Mouse (Mus musculus) testis, adult 2 months (tissue): ENCODE data around the gene Tmem186. TPM values are rescaled to one million over a fixed set of nuclear protein-coding genes. Genes with fewer than 3 reads are reported as not detected.
A peak's percentile ranks its signal among the peaks of the same experiment; 100 is the strongest.

Experiments
- H3K27ac ChIP-seq: fragments of 200-500 bp; 2 replicates; pipeline ENCODE4 v1.5.1; 2012; ENCODE audit warnings: low read depth, low read length; ENCODE audit not compliant: control insufficient read depth, insufficient read depth
- H3K27me3 ChIP-seq: fragments of 200-500 bp; 2 replicates; pipeline ENCODE4 v1.6.1; 2012; ENCODE audit warnings: mild to moderate bottlenecking, low read length, moderate library complexity; ENCODE audit not compliant: control insufficient read depth, insufficient read depth
- H3K36me3 ChIP-seq: fragments of 200-500 bp; 2 replicates; pipeline ENCODE4 v1.6.1; 2012; ENCODE audit warnings: mild to moderate bottlenecking, low read length; ENCODE audit not compliant: control insufficient read depth, insufficient read depth
- H3K4me1 ChIP-seq: fragments of 200-500 bp; 2 replicates; pipeline ENCODE4 v1.6.1; 2012; ENCODE audit warnings: low read length; ENCODE audit not compliant: control insufficient read depth, insufficient read depth
- H3K4me3 ChIP-seq: fragments of 200-500 bp; 2 replicates; pipeline ENCODE4 v1.5.1; 2012; ENCODE audit warnings: low read depth, mild to moderate bottlenecking, low read length, moderate library complexity, mixed read lengths; ENCODE audit not compliant: control insufficient read depth
- CTCF ChIP-seq: fragments of 200-500 bp; IDR thresholded peaks from 2 replicates; pipeline ENCODE4 v1.5.1; 2012; ENCODE audit warnings: low read depth, mild to moderate bottlenecking, inconsistent platforms, low read length, moderate library complexity; ENCODE audit not compliant: control insufficient read depth, insufficient read depth, insufficient replicate concordance
- POLR2A ChIP-seq: fragments of 200-500 bp; IDR thresholded peaks from 2 replicates; pipeline ENCODE4 v1.6.1; 2012; ENCODE audit warnings: low read depth, mild to moderate bottlenecking, inconsistent platforms, low read length, moderate library complexity; ENCODE audit not compliant: control insufficient read depth
- polyA plus RNA-seq: library from polyadenylated mRNA; depleted of rRNA; stranded (reverse); fragments of >200 nt; gene quantifications from 2 replicates; pipeline ENCODE4 v1.2.3, GENCODE M21; 2012

Tmem186 gene
- polyA plus RNA-seq, 1 experiment = 11.1 TPM

DNA sequence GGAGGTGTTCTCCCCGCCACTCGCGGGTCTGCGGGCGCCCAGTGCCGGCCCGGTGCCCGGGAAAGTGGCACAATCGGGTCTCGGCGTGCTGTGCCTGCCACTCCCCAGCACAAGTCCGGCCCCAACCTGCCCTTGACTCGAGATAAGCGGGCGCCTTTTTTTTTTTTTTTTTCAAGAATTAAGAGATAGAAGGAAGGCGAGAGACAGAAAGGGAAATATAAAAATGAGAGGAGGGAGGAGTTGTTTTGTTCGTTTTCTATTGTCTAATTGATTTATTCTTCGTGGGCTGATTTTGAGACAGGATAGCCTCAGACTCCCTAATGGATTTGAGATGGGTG lies 34.8 kb upstream of the Tmem186 start:
- TF ChIP-seq POLR2A (no peak), CTCF (no peak)
- no peaks in the 10 kb centered on the region for H3K36me3 ChIP-seq
- H3K4me3 ChIP-seq = peak overlapping the region; percentile 91
- H3K27me3 ChIP-seq = no peaks in the 10 kb centered on the region
- H3K27ac ChIP-seq = no peak overlapping the region
- H3K4me1 ChIP-seq = peaks cover 18% of the 10 kb centered on the region

DNA sequence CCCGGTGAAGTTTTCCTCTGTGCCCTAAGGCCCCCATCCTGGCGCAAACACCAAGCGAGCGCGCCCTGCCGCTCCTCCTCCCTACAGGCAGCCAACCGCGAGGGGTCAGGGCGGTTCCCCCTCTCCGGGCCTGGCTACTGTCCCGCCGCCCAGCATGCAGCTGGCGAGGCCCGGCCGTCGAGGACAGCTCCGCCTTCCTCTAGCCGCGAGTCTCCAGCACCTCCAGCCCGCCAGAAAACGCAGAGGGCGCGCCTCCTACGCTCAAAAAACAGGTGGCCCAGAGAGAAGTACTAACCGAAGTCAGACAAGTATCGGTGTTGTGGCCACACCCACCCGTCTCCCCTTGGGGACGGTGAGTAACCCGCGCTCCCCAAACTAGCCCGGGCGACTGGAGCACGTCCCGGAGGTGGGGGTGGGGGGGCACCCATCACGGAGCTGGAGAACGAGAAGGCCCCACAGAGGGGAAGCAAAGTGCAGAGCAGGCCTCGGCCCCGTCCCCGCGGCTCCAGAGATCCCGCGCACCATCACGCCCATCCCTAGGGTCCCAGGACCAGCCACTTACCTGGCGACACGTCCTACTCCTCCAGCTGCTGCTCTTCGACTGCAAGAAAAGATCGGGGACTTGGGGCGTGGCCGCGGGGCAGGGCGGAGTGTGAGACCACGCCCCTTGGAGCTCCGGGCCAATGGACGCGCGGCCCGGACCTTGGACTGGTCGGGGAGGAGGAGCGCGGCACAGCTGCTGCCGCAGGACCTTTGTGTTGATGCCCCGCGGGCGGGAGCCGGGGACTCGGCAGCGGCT lies 34.2 kb upstream of the Tmem186 start, which contains the start of gene Carhsp1:
Gene Carhsp1 (minus strand): TSS at position 605 of the 799 bp plus-strand sequence.
- TF ChIP-seq CTCF = no peak
- TF ChIP-seq POLR2A = peak; percentile 73
- peak within 1 kb of the TSS; percentile 91 for H3K4me3 ChIP-seq
- peaks cover 18% of the 10 kb centered on the region for H3K4me1 ChIP-seq
- no peaks in the 10 kb centered on the region for H3K27me3 ChIP-seq
- H3K27ac ChIP-seq = peak within 1 kb of the TSS; percentile 67
- H3K36me3 ChIP-seq = no peaks in the 10 kb centered on the region

DNA sequence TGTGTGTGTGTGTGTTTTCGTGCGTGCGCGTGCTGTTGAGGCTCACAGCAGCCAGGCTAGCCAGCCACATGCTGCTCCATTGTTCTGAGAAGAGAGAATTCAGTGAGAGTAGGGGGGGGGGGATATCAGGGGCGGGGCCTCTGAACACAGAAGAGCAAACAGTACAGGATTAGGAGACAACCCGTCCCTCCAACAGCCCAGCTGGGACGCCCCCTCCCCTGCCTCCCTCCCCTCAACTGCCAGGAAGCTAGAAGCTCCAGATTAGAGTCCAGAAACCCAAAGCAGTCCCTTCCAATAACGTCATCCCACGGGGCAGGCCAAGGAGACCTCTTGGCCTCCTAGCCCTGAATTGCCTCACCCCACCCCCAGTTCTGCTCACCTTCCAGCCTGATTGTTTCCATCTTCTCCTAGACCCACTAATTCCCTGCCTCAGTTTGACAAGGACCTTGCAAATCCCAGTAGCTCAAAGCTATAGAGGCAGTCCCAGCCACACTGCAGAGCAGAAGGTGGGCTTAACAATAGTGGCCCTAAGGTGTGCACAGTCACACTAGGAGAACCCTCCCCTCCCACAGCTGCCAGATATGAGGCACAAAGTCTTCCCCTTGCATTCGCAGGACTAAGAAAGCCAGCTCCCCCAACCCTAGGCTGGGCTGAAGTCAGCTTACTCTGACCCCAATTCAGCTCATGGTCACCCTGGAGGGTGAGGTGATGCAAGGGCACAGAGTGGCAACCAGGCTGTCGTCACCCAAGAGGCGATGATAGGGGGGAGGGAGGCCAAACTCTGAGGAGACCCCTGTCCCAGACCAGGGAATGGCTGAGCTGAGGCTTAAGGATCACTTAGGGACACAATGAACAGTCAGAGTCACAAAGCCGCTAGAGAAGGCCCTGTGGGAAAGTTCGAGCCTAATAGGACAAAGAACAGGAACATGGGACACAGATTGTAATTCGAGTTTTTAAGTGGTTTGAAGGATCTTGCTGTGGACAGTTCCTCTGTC lies 32.8 kb upstream of the Tmem186 start:
- no peak overlapping the region for H3K27ac ChIP-seq
- no peaks in the 10 kb centered on the region for H3K27me3 ChIP-seq
- H3K36me3 ChIP-seq = no peaks in the 10 kb centered on the region
- H3K4me1 ChIP-seq = peaks cover 26% of the 10 kb centered on the region
- TF ChIP-seq CTCF (no peak), POLR2A (no peak)
- no peak overlapping the region for H3K4me3 ChIP-seq

DNA sequence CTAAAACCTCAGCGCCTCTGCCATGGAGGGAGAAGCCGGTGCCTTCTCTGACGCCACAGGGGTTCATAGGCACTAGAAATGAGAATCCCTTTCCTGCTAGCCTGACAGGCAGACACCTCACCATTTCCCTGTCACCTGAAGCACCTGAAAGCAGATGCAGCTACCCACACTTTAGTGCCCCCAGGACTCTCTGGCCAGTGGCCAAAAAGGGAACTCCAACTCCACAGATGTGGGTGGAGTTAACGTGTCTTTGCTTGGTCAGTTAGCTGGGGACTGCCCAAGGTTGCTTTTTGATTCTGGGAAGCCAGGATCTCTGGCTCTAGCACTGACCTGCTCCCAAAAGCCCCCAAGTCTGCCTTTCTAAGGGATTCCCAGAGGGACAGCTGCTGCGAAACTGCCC lies 31.9 kb upstream of the Tmem186 start:
- no peak for TF ChIP-seq POLR2A
- no peak for TF ChIP-seq CTCF
- H3K27ac ChIP-seq = no peak overlapping the region
- no peak overlapping the region for H3K4me3 ChIP-seq
- no peaks in the 10 kb centered on the region for H3K36me3 ChIP-seq
- peaks cover 26% of the 10 kb centered on the region for H3K4me1 ChIP-seq
- H3K27me3 ChIP-seq = no peaks in the 10 kb centered on the region

DNA sequence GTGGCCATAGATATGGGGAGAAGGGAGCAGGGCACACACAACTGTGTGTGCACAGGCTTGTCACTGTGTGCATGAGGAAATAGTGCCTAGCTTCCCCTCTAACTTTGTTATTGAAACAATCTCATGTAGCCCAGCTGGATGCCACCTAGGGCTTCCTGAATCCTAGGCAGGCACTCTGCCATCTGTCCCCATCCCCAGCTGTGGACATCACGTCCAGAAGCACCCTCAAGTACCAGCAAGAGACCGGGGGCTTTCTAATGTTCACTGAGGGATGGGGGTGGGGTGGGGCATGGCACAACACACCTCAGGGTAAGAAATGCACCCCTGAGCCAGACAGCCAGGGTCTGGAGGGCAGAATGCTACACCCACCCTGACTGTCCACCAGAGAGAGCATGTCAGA lies 30.9 kb upstream of the Tmem186 start:
- Histone ChIP-seq H3K36me3 (no peaks in the 10 kb centered on the region), H3K4me3 (no peak overlapping the region), H3K27ac (no peak overlapping the region), H3K27me3 (no peaks in the 10 kb centered on the region), H3K4me1 (peaks cover 20% of the 10 kb centered on the region)
- TF ChIP-seq POLR2A (no peak), CTCF (no peak)

DNA sequence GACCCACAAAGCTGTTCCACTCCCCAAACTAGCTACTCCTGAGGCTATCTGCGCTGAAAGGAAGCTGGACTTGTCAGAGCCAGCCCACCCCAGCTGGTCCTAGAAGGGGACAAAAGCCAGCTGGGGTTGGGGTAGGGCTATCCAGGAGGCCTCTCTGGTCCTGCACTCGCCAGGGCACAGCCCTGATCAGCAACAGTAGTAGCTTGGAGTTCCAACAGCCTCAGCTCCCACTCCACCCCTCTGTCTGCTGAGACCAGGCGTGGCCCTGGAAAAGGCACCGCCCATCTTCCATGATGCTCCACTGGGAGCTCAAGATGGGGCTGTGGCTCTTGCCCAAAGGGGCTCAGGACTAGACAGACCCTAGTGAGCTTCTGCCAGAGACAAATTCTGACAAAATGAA lies 30.3 kb upstream of the Tmem186 start:
- Histone ChIP-seq H3K27ac (no peak overlapping the region), H3K27me3 (no peaks in the 10 kb centered on the region), H3K4me1 (peaks cover 20% of the 10 kb centered on the region), H3K36me3 (no peaks in the 10 kb centered on the region), H3K4me3 (no peak overlapping the region)
- no peak for TF ChIP-seq CTCF
- TF ChIP-seq POLR2A = no peak

DNA sequence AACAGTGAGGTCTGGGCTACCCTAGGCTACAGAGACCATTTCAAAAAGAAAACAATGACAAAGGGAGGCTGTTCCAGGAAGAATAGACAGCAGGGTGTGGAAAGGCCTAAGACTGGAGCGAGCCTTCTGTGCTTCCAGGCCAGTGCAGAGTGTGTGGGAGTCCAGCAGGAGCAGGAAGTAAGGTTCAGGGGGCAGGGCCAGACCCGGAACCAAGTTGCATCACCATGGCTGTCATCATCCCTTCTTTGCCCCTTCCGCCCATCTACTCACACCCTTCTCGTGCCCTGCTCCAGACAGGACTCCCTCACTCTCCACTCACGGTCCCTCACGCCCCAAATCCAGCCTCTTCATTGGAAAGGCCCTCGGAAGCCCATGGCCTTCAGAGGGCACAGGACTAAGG lies 29.7 kb upstream of the Tmem186 start:
- H3K27ac ChIP-seq = no peak overlapping the region
- no peaks in the 10 kb centered on the region for H3K36me3 ChIP-seq
- TF ChIP-seq POLR2A (no peak), CTCF (no peak)
- H3K27me3 ChIP-seq = no peaks in the 10 kb centered on the region
- H3K4me1 ChIP-seq = peaks cover 20% of the 10 kb centered on the region
- no peak overlapping the region for H3K4me3 ChIP-seq

DNA sequence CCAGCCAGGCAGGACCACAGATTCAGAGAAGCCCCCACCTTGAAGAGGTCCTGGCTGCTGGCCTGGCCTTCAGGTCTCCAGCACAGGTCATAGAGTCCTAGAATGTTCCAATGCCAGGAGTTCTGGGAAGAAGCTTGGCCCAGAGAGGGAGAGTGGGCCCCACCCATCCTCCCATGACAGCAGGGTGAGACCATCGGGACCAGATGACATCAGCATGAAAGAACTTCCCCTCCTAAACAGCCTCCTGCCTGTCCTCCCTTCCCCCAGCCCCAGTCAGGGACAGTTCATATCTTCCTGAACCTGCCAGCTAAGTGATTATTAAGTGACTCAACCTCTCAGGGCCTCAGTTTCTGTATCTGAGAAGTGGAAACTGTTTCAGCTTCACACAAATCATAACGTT lies 28.9 kb upstream of the Tmem186 start:
- peak; percentile 56 for TF ChIP-seq POLR2A
- TF ChIP-seq CTCF = no peak
- peak overlapping the region; percentile 70 for H3K4me3 ChIP-seq
- H3K27me3 ChIP-seq = no peaks in the 10 kb centered on the region
- peaks cover 13% of the 10 kb centered on the region for H3K4me1 ChIP-seq
- H3K36me3 ChIP-seq = no peaks in the 10 kb centered on the region
- peak overlapping the region; percentile 67 for H3K27ac ChIP-seq
